19 mouse cellular contexts compared by ENCODE assay signal in the genomic region with DNA sequence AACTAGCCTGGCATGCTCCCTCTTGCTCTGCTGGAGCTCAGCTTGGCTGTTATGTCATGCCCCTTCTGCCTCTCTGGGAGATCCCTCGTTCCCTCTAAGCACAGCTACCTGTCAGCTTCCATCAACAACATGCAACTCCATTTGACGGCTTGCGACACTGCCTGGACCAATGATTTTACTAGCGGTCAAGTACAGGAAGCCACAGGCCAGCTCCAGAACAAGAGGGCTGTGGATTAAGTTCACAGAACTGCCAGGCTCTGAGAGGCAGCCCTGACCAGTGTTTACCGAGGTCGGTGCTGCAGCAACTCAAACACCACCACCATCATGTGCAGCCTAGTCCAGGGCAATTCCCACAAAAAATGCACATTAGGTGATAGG. TPM values are rescaled to one million over a fixed set of nuclear protein-coding genes. Genes with fewer than 3 reads are reported as not detected.
DNase-seq lines count a peak whose midpoint lies in the region; ATAC-seq lines count a peak whose summit lies in the region.
"Had no signal": no experiment of that assay in that cellular context is flagged by ENCODE, and none has a peak within 500 bp of the region (broad histone marks: within the 10 kb centered on the region; RNA-seq: fewer than 3 reads in every experiment).

No protein-coding gene starts in this region.

- H3K4me1 ChIP-seq in heart, embryonic 13.5 days = peaks cover 49% of the 10 kb centered on the region
- H3K4me1 ChIP-seq: forebrain, embryonic 15.5 days had no signal

- H3K9ac ChIP-seq in heart, embryonic 13.5 days = peak overlapping the region; percentile 69
- H3K9ac ChIP-seq: forebrain, embryonic 15.5 days; hindbrain, embryonic 14.5 days; liver, embryonic 12.5 days had no signal

- no peaks in the 10 kb centered on the region for H3K9me3 ChIP-seq in heart, embryonic 13.5 days
- H3K9me3 ChIP-seq: forebrain, embryonic 15.5 days; liver, embryonic 12.5 days had no signal

- no peaks in the 10 kb centered on the region for H3K27me3 ChIP-seq in heart, embryonic 13.5 days (replicated peaks)
- H3K27me3 ChIP-seq: forebrain, embryonic 15.5 days; liver, embryonic 12.5 days had no signal

- peaks cover 54% of the 10 kb centered on the region for H3K36me3 ChIP-seq in heart, embryonic 13.5 days

- no peak for ATAC-seq in heart, embryonic 13.5 days (ENCODE audit: extremely low read depth, insufficient number of reproducible peaks, low FRiP score, low TSS enrichment)
- ATAC-seq: CD4-positive, CD25-positive, alpha-beta regulatory T cell, adult 4 months; forebrain, embryonic 15.5 days had no signal

- peak overlapping the region; percentile 84 for H3K27ac ChIP-seq in heart, embryonic 13.5 days (replicated peaks)
- H3K27ac ChIP-seq: forebrain, embryonic 15.5 days; hindbrain, embryonic 14.5 days; layer of hippocampus, adult 2 months; liver, embryonic 12.5 days had no signal

- H3K4me3 ChIP-seq in heart, embryonic 13.5 days = no peak overlapping the region
- H3K4me3 ChIP-seq: forebrain, embryonic 15.5 days; layer of hippocampus, adult 2 months; liver, embryonic 12.5 days had no signal

- WGBS in heart, embryonic 13.5 days = 30% methylated on average over 6 of the region's 6 CpGs

- DNase-seq in heart, adult 9 months (ENCODE audit: low spot score in 2 of 2) = no peak
- peak; percentile 87 for DNase-seq in 416B (ENCODE audit: low read depth)
- DNase-seq in fibroblast of lung, adult 2 months (ENCODE audit: low read depth) = peak; percentile 63
- peak; percentile 12 for DNase-seq in lung, postnatal 14 days
- no peak for DNase-seq in left cerebral cortex, adult 18-20 months (ENCODE audit: low spot score in 2 of 2)
- no peak for DNase-seq in ovary, postnatal 36 days (ENCODE audit: low spot score)
- no peak for DNase-seq in cerebellum, postnatal 36 days
- DNase-seq: cerebellum, adult 2 months; thymus, adult 18-20 months had no signal

- peak overlapping the region; percentile 39 for H3K4me2 ChIP-seq in heart, embryonic 13.5 days
- H3K4me2 ChIP-seq: forebrain, embryonic 15.5 days; hindbrain, embryonic 14.5 days; liver, embryonic 12.5 days had no signal

RNA-seq across cellular contexts. Expression of gene Smbd1, which starts 12.2 kb away (rescaled TPM):
- not detected in 2 replicates for polyA plus RNA-seq in heart, embryonic 13.5 days (2015; fragmentation: Nextera tagmentation; extraction: Ambion mirVana)
- total RNA-seq in left cerebral cortex, adult 18-20 months (2021) = not detected
- total RNA-seq: gastrocnemius, postnatal 10 days; layer of hippocampus, adult 2 months; left cerebral cortex, postnatal 10 days; neutrophil, adult 5-6 weeks had no signal
- polyA plus RNA-seq: CD4-positive, CD25-positive, alpha-beta regulatory T cell, adult 4 months; cerebellum, adult 2 months; forebrain, embryonic 15.5 days; hindbrain, embryonic 14.5 days; kidney, embryonic 14.5 days; liver, embryonic 12.5 days had no signal

RNA-seq across cellular contexts. Expression of gene Muc20, which starts 25.2 kb away (rescaled TPM):
- polyA plus RNA-seq in heart, embryonic 13.5 days (2015; fragmentation: Nextera tagmentation; extraction: Ambion mirVana) = 0.06 and 0.20 TPM in 2 replicates
- total RNA-seq in left cerebral cortex, adult 18-20 months (2021) = not detected
- total RNA-seq: layer of hippocampus, adult 2 months; left cerebral cortex, postnatal 10 days had no signal
- polyA plus RNA-seq: cerebellum, adult 2 months; forebrain, embryonic 15.5 days; hindbrain, embryonic 14.5 days; liver, embryonic 12.5 days had no signal

RNA-seq across cellular contexts. Expression of gene Fyttd1, which starts 54.9 kb away (rescaled TPM):
- 102 and 116 TPM in 2 replicates for polyA plus RNA-seq in heart, embryonic 13.5 days (2015; fragmentation: Nextera tagmentation; extraction: Ambion mirVana)
- 100 to 1,000 TPM; 110 to 118 TPM for total RNA-seq in left cerebral cortex, adult 18-20 months (2021)

RNA-seq across cellular contexts. Expression of gene Rubcn, which starts 55.1 kb away (rescaled TPM):
- 24.2 and 26.5 TPM in 2 replicates for polyA plus RNA-seq in heart, embryonic 13.5 days (2015; fragmentation: Nextera tagmentation; extraction: Ambion mirVana)
- 10 to 100 TPM; 70.2 to 71.9 TPM for total RNA-seq in left cerebral cortex, adult 18-20 months (2021)

Comparison
In these comparisons a context has a peak if more than half of its experiments do, and no peak if none do; other contexts are left out.
1. DNase-seq: peak in 416B (single experiment), fibroblast of lung, adult 2 months (single experiment) and lung, postnatal 14 days (single experiment); none in heart, adult 9 months (0 of 2), left cerebral cortex, adult 18-20 months (0 of 2), ovary, postnatal 36 days (single experiment) and cerebellum, postnatal 36 days (0 of 2).